Mouse (Mus musculus) embryo, embryonic 11.5 days (tissue): ENCODE data around the gene Dusp1.

ENCODE experiments used
- DNase-seq: peaks from one replicate; pipeline ENCODE4 v3.0.0-alpha.2; 2012; ENCODE audit warnings: low read depth, low spot score

Dusp1 gene

DNA sequence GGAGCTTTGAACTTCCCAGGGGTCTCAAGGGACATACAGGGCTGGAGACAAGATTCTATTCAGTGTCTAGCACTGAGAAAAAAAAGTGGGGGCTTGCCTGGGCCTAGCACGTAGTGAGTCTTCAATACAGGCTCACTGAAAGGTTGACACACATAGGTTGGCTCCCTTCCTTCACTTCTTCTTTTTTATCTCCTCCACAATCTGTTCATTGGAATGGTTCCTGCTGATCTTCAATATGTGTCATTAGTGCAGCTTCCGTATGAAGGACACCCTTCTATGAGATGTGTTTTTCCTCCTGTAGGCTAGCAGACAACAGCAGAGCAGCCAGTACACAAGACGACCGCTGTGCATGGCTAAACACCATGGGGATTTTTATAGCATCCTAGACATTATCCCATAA lies 37.1 kb downstream of the Dusp1 start:
- DNase-seq: no peak

DNA sequence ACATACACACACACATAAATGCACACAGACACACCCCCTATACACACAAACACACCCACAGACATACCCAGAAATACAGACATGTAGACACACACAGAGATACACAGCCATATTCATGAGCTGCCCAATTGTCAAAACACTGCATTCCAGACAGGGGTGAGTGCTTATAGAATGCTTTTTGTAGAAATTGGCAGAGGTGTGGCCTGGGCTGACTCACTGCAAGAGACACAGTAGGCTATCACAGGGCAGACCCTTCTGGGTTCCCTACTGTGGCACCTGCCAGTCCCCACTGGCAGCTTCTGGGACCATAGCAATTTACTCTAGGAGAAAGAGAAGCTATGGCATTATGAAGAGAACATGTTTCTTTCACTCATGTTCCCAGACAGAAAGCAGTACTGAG lies 37.6 kb downstream of the Dusp1 start:
- DNase-seq: no peak

DNA sequence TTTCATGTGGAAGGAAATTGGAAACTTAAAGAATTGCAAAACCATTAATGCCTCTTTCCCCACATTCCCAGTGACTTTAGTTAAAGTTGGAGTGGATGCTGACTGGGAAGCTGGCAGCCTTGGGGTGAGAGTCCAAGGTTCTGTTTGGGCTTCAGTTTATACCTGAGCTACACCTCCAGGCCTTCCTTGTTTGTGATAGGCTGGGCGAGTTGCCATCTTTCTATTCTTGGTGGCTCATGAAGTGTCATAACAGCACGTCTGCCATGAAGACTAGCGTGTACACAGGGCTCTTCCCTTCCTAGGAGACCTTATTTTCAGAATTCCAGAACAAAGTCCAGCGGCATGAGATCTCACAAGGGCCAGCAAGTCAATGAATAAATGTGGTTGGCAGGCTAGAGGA lies 39.2 kb downstream of the Dusp1 start:
- no peak for DNase-seq

DNA sequence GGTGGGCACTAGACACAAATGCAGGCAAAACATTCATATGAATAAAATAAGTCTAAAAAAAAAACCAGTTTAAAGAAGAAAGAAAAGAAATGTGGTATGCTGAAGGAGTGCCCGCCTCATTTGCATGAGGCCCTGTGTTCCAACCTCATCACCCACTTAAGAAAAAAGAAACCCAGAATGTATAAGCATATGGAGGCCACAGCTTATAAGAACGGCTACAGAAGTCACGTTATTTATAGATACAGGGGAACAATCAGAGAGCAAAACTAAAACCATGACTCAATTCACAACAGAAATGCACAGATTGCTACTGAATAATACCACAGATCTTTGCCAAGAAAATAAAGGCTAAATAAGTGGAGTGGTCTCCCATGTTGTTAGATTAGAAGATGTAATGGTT lies 43.6 kb downstream of the Dusp1 start:
- DNase-seq: no peak

DNA sequence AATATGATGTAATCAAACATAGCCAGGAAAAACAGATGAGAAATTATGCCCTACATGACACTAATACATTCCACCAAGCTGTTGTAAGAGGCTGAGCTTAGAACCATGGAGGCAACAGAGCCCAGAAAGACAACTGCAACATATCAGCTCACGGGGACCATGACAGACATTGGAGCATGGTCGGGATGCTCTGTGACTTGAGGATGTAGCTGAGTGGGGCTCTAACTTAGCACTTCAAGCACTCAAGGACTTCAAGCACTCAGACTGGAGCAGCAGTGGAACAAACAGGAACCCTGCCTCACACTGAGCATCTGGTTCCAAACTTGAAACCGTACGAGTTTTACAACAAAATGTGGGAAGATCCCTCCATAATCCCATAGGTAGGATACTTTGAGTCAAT lies 46.3 kb downstream of the Dusp1 start:
- DNase-seq: no peak

DNA sequence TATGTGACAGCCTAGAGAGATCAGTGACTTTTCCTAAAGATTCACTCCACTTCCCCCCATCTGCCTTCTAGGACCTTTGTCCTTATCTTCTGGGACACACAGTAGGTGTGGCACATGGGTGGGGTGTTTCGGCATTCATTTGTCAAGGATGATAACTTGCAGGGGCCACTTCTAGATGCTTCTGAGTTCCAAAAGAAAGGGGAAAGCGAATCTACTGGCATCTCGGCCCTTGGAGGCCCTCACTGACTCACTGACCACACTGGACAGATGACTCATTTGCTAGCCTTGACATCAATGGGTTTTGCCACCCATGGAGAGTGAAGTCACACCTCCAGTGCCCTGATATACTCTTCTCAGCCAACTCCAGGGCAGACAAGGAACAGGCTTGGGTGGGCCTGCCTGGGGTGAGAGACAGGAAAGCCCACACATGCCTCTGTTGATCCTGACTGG lies 47.3 kb downstream of the Dusp1 start:
- no peak for DNase-seq

DNA sequence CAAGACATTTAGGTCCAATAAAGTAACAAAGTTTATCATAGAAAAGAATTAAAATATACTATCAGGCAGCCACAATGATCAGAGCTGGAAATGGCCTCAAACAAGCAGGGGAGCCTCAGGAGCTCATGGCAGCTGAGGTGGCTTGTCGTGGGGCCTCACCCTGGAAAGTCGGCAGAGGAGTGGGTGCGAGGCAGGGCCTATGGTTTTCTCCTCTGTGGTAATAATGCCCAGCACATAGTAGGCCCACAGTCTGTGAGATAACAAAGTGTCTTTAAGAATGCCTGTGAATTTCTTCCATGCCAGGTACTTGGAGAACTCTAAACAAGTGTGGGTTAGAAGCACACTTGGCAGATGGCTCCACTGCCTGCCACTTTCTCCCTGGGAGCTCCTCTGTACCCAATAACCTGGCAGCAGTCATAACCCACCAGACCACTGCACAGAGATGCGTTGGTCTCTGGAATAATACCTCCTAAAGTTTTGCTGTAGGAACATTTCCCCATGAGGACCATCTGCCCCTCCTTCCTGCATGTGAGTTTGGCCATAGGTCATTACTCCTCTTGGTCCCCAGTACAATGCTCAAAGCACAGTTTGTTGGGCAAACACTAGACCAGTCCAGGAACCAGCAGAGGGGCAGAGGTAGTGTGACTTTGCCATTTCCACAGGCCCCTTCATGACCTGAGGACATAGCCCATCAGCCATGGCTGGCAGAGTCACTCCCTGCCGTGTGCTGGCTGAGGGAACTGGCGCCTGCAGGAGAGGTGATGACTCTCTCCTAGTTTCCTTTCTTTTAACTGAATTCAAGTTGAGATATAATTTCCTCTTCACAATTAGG lies 48.3 kb downstream of the Dusp1 start:
- DNase-seq: no peak

DNA sequence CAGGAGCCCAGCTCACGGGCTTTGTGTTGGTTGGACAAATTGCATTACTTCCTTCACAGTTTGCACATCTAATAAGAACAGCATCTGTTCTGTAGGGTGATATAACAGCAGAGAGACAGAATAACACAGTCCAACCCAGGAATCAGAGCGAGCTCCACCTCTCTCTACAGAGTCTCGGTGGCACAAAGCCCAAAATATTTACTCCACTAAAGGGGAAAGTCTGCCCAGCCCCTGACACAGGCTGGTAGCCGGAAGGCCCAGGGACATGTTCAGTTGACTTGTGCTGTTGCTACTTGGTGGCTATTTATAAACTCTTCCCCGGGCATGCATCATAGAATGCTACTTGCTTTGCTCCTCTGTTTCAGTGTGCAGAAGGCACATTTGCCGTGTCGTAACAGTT lies 49.0 kb downstream of the Dusp1 start:
- DNase-seq: no peak

DNA sequence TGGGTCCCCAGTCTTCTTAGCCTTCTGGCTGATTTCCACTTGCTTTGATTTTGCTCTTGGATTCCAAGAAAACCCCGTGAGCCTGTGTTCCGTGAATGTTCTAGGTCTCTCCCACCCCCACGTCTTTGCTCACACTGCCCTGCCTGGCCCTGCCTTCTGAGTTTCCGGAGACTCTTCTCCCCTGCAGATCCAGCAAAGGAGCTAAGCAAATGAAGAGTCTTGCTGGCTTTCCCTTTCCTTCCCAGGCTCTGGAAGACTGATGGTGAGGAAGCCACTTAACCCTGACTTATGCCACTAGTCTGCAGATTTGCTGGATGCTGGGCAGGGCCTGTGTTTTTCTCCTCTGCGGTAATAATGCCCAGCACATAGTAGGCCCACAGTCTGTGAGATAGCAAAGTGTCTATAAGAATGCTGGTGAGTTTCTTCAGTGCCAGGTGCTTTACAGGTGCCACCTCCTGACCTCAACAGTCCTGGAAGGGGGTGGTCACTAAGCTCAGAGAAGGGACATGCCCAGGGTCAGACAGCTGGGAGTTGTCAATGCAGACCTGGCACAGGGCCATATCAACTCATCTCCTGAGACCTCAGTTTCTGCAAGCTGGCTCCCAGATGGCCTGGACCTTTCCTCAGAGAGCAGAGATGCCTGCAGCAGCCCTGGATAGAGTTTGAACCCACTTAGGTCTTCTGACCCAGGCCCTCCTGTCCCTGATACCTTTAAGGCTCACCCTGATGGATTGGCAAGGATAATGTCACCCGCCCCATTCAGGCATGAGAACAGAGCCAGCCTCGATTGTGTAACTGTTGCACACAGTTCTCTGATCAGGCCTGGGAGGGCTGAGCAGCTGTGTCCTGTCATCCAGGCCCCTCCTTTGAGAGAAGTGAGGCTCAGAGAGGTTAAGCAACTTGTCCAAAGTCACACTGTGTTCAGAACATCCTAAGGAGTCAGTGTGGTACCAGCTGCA lies 49.8 kb downstream of the Dusp1 start:
- DNase-seq: no peak

DNA sequence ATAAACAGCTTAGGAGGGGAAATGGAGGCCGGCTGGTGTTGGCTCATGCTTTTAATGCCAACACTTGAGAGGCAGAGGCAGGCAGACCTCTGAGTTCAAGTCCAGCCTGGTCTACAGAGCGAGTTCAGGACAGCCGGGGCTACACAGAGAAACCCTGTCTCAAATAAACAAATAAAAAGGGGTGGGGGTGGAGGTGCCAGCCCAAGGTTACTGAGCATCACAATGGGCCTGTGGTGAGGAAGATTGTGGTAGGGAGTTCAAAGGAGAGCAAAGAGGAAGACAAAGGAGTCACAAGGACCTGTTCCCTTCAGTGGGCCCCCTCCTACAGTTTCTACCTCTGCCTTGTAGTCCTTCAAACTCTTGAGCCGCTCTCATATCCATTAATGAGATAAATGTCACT lies 50.7 kb downstream of the Dusp1 start:
- no peak for DNase-seq

DNA sequence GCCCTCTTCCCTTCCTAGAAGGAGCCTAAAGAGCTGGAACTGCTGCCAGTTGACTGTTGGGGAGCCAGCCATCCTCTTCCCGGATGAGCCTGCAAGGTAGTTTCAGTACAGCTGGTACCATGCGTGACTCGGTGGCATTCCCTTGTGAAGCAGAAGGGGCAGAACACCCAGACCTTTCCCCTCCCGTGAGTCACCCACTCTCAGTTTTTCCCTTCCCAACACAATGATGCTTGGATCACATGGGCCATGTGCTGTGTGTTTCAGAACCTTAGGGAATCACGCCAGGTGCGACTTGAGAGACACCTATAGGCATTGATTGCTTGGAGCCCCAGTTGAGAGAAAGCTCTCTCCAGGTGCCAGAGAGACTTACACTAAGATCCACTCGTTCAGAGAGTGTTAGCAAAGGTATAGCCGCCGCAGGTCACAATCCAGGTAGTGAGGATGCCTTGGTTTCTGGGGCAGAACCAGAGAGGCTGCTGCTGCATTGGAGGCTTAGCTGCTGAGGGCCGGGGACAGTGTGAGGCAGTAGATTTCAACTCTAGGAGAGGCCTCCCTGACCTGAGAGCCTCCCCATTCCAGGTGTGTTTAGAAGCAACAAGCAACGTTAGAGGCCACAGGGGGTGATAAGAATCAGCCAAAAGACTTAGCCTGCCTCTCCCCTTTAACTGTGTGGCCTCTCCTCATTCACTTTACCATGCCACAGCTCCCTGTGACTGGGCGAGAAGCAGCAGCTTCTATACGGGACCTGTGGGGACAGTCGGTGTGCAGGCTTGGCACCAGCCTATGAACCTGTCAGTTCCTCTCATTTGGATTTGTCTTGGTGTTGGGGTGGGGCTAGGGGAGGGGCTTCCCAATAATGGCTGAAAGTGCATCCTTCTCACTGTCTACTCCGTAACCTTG lies 51.5 kb downstream of the Dusp1 start:
- no peak for DNase-seq

DNA sequence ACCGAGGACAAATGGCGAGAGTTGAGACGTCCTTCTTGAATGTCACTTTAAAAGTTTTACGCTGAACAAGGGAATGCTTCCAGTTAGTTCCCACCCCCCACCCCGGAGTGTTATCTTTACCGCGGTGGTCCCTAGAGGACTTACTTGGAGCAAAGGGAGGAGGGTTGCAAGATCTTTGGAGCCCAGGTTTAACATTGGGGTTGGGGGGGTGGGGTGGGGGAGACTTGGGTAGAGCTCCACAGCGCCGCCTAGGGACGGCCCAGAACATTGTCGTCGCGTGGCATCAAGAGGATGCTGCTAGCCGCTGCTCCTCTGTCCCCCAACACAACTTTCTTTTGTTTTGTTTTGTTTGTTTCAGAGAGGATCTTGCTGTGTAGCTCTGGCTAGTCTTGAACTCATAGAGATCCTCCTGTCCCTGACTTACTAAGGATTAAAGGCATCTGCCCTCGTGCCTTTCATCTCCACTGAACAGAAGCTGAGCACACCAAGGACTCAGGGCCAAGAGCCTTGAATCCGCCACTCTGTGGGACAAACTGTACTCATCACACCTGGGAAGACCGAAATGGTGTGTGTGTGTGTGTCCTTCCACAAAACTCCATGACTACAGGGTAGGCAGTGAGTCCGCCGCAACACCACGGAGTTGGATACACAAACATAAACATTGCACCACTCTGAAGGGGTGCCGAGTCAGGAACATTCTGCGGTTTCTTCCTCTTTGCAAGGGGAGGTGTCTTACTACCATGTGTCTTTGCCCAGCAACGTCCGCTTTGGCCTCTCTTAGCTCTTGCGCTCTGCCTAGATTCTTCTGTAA lies 52.8 kb downstream of the Dusp1 start:
- DNase-seq: peak; percentile 70

DNA sequence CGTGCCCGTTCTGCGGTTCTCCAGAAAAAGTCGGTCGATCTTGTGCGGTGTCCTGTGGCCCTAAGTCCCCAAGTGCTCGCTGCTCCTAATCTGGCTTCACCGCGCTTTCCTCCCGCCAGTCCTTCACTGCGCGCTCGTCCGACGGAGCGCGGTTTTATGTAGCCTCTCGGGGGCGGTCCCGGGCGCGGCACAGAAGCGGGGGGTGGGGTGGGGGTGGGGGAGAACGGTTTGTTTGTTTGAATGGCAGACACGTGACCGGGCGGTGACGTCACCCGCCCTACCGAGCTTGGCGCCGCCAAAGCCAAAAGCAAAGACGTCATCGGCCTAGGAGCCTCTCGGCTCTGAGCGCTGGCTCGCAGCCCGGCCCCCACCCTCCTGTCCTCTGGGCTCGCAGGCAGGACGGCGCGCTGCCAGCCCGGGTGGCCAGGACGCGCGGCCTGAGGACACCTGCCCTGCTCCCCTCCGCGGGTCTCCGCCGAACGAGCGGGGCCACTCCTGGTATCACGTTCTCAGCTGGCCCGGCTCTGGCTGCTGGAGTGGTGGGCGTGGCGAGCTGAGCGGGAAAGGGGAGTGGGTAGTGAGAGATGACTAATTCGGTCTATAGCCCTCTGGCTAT lies 53.5 kb downstream of the Dusp1 start:
- peak; percentile 97 for DNase-seq

DNA sequence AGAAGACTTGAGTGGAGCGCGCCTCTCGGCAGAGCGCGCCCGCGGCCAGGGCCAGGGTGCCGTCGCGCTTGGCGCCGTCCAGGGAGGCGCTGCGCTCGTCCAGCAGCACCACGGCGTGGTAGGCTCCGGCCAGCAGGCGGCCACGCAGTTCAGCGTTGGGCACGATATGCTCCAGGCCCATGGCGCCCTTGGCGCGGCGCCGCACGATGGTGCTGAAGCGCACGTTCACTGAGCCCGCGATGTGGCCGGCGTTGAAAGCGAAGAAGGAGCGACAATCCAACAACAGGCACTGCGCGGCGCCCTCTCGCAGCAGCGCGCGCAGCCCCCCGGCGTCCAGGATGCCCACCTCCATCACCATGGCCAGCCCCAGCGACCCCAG lies 54.0 kb downstream of the Dusp1 start:
- DNase-seq: peak; percentile 67

DNA sequence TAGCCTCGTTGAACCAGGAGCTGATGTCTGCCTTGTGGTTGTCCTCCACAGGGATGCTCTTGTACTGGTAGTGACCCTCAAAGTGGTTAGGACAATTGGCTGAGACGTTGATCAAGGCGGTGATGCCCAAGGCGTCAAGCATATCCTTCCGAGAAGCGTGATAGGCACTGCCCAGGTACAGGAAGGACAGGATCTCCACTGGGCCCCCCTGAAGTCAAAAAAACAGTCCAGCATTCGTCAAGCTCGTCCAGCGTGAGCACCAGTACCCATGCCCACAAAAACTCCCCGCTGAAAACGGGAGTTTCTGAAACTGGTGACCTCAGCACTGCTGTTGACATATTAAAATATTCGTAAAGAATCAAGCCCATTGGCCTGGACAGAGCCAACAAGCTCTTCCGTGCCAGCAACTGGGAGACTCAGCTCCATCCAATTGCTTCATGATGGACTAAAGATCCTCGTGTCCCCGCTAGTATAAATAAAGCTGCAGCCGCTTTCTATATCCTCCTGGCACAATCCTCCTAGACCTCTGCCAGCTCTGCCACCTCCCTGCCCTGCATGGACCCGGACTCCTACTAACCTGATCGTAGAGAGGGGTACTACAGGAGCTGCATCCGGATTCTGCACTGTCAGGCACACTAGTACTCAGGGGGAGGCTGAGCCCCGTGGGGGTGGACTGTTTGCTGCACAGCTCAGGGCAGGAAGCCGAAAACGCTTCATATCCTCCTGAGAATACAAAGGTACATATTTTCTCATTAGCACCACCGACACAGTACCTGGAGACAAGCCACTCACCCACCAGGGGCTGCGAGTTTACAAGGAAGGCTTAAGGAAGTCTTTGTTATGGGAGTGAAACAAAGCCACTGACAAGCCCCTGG lies 54.7 kb downstream of the Dusp1 start:
- DNase-seq: no peak

DNA sequence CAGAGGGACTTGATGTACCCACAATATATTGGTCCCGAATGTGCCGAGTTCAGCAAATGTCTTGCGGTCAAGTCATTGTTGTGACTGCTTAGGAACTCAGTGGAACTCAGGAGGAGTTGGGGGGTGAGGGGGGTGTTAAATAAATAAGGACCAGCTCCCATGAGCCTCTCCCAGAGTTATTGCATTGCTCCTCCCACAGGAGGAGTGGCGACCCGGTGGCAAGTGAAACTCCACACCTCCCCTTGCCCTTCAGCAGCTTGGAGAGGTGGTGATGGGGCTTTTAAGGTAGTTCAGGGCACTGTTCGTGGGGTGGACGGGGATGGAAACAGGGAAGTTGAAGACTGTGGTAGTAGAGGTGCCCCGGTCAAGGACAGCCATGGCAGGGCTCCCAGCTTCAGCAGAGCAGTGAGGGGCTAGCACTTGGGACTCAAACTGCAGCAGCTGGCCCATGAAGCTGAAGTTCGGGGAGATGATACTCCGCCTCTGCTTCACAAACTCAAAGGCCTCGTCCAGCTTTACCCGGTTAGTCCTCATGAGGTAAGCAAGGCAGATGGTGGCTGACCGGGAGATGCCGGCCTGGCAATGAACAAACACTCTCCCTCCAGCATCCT lies 55.8 kb downstream of the Dusp1 start:
- DNase-seq: no peak

DNA sequence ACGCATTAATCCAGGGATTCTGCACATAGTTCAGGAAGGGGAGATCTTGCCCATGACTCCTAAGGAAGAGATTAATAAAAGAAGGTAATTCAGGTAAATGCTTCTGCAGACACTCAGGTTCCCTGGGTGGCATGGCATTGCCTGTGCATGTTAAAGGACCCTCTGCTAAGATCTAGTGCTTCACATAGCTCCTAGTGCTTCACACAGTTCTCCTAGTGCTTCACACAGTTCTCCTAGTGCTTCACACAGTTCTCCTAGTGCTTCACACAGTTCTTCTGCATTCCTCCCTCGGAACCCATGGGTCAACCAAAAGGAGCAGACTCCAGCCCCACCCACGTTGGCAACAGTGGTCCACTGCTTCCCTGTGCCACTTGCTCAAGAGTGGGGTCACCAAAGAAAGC lies 56.7 kb downstream of the Dusp1 start:
- no peak for DNase-seq

DNA sequence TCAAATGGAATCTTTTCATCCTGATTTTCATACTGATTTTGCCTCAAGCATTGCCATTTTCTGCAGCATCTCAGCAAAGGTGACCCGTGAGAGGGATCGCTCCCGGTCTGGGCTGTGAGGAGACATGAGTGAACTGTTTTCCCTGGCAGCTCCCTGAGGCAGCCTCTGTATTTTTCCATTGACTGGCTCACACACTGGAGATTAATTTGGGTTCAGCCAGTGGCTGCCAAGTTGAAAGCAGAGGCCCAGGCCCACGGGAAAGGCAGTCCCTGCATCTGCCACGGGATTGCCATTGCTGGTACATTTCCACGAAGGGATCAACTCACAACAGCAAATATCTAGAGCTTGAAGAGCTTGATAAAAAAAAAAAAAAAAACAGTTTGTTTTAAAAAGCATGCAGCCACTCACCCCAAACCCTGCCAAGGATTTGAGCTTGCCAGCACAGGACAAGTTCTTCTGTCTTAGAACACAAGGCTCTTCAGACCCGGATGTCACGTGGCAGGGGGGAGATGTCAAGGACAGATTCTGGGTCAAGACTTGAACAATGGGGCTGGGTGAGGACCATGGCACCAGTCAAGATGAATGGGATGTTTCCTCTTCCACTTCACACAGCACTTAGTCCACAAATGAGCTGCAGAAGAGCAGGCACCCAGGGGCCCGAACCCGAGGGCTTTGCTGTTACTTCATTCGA lies 57.8 kb downstream of the Dusp1 start:
- DNase-seq: no peak
